Mouse (Mus musculus) thymus, adult 2 months (tissue): ENCODE results near the gene Bdnf.

Experiments used
- CTCF ChIP-seq: fragments of 200-500 bp; IDR thresholded peaks from 2 replicates; pipeline ENCODE4 v1.5.1; 2012; ENCODE audit warnings: mild to moderate bottlenecking, control low read depth, low read length, moderate library complexity, borderline replicate concordance; ENCODE audit not compliant: control insufficient read depth, poor library complexity, insufficient read depth; ENCODE audit errors: extremely low read depth
- POLR2A ChIP-seq: fragments of 200-500 bp; IDR thresholded peaks from 2 replicates; pipeline ENCODE4 v1.6.1; 2012; ENCODE audit warnings: mild to moderate bottlenecking, low read length, control low read depth, moderate library complexity; ENCODE audit not compliant: control insufficient read depth, poor library complexity, insufficient read depth; ENCODE audit errors: extremely low read depth

GRCm38 (mm10) chr2:109768814-109769213, 94.3 kb downstream of the Bdnf start:
- no peak for TF ChIP-seq CTCF
- TF ChIP-seq POLR2A = no peak
